Mouse (Mus musculus): Measurements from ENCODE around the gene Stk39. TPM values are rescaled to one million over a fixed set of nuclear protein-coding genes. Genes with fewer than 3 reads are reported as not detected.

Stk39 gene
- total RNA-seq, 2 experiments from 2014 or later = 1.9 to 4.1 TPM

- Histone ChIP-seq H3K27ac (no peak overlapping the region), H3K4me3 (no peak overlapping the region)
- no peak for TF ChIP-seq CTCF (IDR thresholded peaks at IDR 0.05)
- DNase-seq = no peak
- intact Hi-C loops (cut with DNase I) = no loop called here
These were observed 279.2 kb downstream of the Stk39 start for GRCm38 (mm10) chr2:68192605-68193464.

GRCm38 (mm10) chr2:68176425-68176824, 295.6 kb downstream of the Stk39 start:
- Histone ChIP-seq H3K27ac (no peak overlapping the region), H3K4me3 (no peak overlapping the region)
- no peak for TF ChIP-seq CTCF (IDR thresholded peaks at IDR 0.05)
- intact Hi-C loops (cut with DNase I) = no loop called here
- DNase-seq = no peak

DNA sequence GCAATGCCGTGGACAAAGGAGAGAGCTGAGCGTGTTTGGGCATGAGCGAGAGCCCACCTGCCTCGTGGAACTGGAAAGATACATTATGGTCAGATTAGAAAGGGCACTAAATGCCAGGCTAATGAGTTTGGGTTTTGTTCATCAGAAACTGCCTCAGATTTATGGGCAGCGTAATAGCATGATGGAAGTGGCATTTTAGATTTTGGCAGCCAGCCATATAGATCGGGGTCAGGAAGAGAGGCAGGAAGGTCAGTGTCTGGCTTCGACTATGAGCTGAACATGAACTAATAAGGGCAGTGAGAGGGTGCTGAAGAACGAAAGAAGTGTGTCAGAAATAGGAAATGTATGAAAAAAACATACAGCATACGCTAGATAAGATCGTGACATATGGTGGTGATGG, 300.8 kb downstream of the Stk39 start:
- TF ChIP-seq CTCF (IDR thresholded peaks at IDR 0.05) = no peak
- Histone ChIP-seq H3K4me3 (no peak overlapping the region), H3K27ac (no peak overlapping the region)
- intact Hi-C loops (cut with DNase I) = no loop called here
- no peak for DNase-seq

GRCm38 (mm10) chr2:68162012-68162411, 310.1 kb downstream of the Stk39 start:
- TF ChIP-seq CTCF (IDR thresholded peaks at IDR 0.05) = no peak
- Histone ChIP-seq H3K4me3 (no peak overlapping the region), H3K27ac (no peak overlapping the region)
- no peak for DNase-seq
- intact Hi-C loops (cut with DNase I) = no loop called here

DNA sequence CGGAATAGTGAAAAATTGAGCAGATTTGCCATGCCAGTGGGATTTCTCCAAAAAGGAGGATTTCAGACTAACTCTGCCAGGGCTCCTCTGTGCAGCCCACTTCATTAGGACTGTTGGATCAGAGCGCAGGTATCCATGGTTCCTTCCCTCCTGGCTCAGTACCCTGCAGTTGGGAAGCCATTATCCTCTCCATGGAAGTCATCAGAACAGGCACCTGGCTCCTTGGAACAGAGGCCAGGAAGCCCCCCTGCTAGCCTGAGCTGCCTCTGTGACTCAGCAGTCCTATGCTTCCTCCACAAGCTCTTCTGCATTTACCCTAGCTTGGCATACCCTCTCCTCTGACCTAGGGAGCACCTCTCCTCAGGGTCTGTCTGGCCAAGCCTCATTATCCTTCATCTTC, 311.5 kb downstream of the Stk39 start:
- no peak for TF ChIP-seq CTCF (IDR thresholded peaks at IDR 0.05)
- Histone ChIP-seq H3K27ac (no peak overlapping the region), H3K4me3 (no peak overlapping the region)
- no peak for DNase-seq
- intact Hi-C loops (cut with DNase I) = no loop called here

Other genes with a start within 250 kb of the Stk39 start
- gene 4933409G03Rik, start 110.1 kb upstream of the Stk39 start, total RNA-seq (2021) = not detected
- gene 4932414N04Rik, start 184.2 kb upstream of the Stk39 start, total RNA-seq (2021) = not detected